Mouse (Mus musculus) megakaryocyte, embryonic 14.5 days (primary cell): ENCODE results near the gene Kdelc2. TPM values are rescaled to one million over a fixed set of nuclear protein-coding genes. Genes with fewer than 3 reads are reported as not detected.

Source experiments
- H3K27me3 ChIP-seq: replicated peaks from 2 replicates; pipeline ENCODE3; 2012; ENCODE audit warnings: inconsistent platforms
- H3K36me3 ChIP-seq: replicated peaks from 2 replicates; pipeline ENCODE3; 2012; ENCODE audit warnings: low read length, inconsistent platforms, mixed read lengths
- H3K4me1 ChIP-seq: 2 replicates; pipeline ENCODE4 v1.6.1; 2012; ENCODE audit warnings: inconsistent platforms
- H3K4me3 ChIP-seq: replicated peaks from 2 replicates; pipeline ENCODE3; 2012; ENCODE audit warnings: moderate library complexity, mild to moderate bottlenecking, inconsistent platforms
- H3K9me3 ChIP-seq: 2 replicates; pipeline ENCODE4 v1.6.1; 2012; ENCODE audit warnings: inconsistent platforms
- FLI1 ChIP-seq: IDR thresholded peaks from 2 replicates; pipeline ENCODE4 v1.6.1; 2012; ENCODE audit warnings: low read length, inconsistent platforms, mixed read lengths
- GATA1 ChIP-seq: IDR thresholded peaks from 3 replicates; pipeline ENCODE4 v1.6.1; 2012; ENCODE audit warnings: mixed read lengths, low read length, inconsistent platforms, borderline replicate concordance
- polyA plus RNA-seq: library from polyadenylated mRNA; stranded (reverse); fragments of >175 nt; gene quantifications from 2 replicates; pipeline ENCODE4 v1.2.3, GENCODE M21; 2012; ENCODE audit warnings: low replicate concordance; ENCODE audit not compliant: insufficient read depth

Gene Kdelc2
- polyA plus RNA-seq, 1 experiment: 0.48 TPM

- Histone ChIP-seq H3K9me3 (no peaks in the 10 kb centered on the region), H3K36me3 (no peaks in the 10 kb centered on the region), H3K4me3 (peak overlapping the region; percentile 50), H3K27me3 (no peaks in the 10 kb centered on the region), H3K4me1 (peaks cover 77% of the 10 kb centered on the region)
- TF ChIP-seq FLI1 (no peak), GATA1 (no peak)
These were observed 2.7 kb upstream of the Kdelc2 start for GRCm38 (mm10) chr9:53381113-53381615.

- TF ChIP-seq FLI1 (no peak), GATA1 (no peak)
- H3K9me3 ChIP-seq: no peaks in the 10 kb centered on the region
- peaks cover 62% of the 10 kb centered on the region for H3K4me1 ChIP-seq
- peak overlapping the region; percentile 99 for H3K4me3 ChIP-seq
- H3K27me3 ChIP-seq: no peaks in the 10 kb centered on the region
- H3K36me3 ChIP-seq: peaks cover 14% of the 10 kb centered on the region
These were observed 1.0 kb downstream of the Kdelc2 start for GRCm38 (mm10) chr9:53384873-53385272.

GRCm38 (mm10) chr9:53387431-53387830 is 3.6 kb downstream of the Kdelc2 start:
- Histone ChIP-seq H3K4me1 (peaks cover 45% of the 10 kb centered on the region), H3K36me3 (peaks cover 37% of the 10 kb centered on the region), H3K9me3 (no peaks in the 10 kb centered on the region), H3K4me3 (no peak overlapping the region), H3K27me3 (no peaks in the 10 kb centered on the region)
- no peak for TF ChIP-seq FLI1
- TF ChIP-seq GATA1: no peak

- Histone ChIP-seq H3K4me3 (no peak overlapping the region), H3K4me1 (peaks cover 38% of the 10 kb centered on the region), H3K36me3 (peaks cover 47% of the 10 kb centered on the region), H3K27me3 (no peaks in the 10 kb centered on the region), H3K9me3 (no peaks in the 10 kb centered on the region)
- TF ChIP-seq GATA1 (no peak), FLI1 (no peak)
These were observed 5.3 kb downstream of the Kdelc2 start for GRCm38 (mm10) chr9:53389109-53389508.

GRCm38 (mm10) chr9:53390136-53390535 is 6.3 kb downstream of the Kdelc2 start:
- Histone ChIP-seq H3K4me1 (peaks cover 29% of the 10 kb centered on the region), H3K36me3 (peaks cover 50% of the 10 kb centered on the region), H3K27me3 (no peaks in the 10 kb centered on the region), H3K9me3 (no peaks in the 10 kb centered on the region), H3K4me3 (no peak overlapping the region)
- TF ChIP-seq GATA1 (no peak), FLI1 (no peak)

- Histone ChIP-seq H3K4me3 (peak overlapping the region; percentile 64), H3K4me1 (peaks cover 25% of the 10 kb centered on the region), H3K27me3 (no peaks in the 10 kb centered on the region), H3K9me3 (no peaks in the 10 kb centered on the region), H3K36me3 (peaks cover 29% of the 10 kb centered on the region)
- no peak for TF ChIP-seq FLI1
These were observed 14.0 kb downstream of the Kdelc2 start for GRCm38 (mm10) chr9:53397685-53398387.

- H3K9me3 ChIP-seq: no peaks in the 10 kb centered on the region
- H3K4me1 ChIP-seq: peaks cover 25% of the 10 kb centered on the region
- no peaks in the 10 kb centered on the region for H3K27me3 ChIP-seq
- TF ChIP-seq GATA1: no peak
- peaks cover 25% of the 10 kb centered on the region for H3K36me3 ChIP-seq
- H3K4me3 ChIP-seq: peak overlapping the region; percentile 64
These were observed 14.5 kb downstream of the Kdelc2 start for GRCm38 (mm10) chr9:53398388-53398700.

- Histone ChIP-seq H3K9me3 (no peaks in the 10 kb centered on the region), H3K27me3 (no peaks in the 10 kb centered on the region), H3K36me3 (peaks cover 20% of the 10 kb centered on the region), H3K4me1 (peaks cover 25% of the 10 kb centered on the region), H3K4me3 (no peak overlapping the region)
- no peak for TF ChIP-seq GATA1
- TF ChIP-seq FLI1: no peak
These were observed 15.7 kb downstream of the Kdelc2 start for GRCm38 (mm10) chr9:53399537-53399936.

GRCm38 (mm10) chr9:53400696-53401095 is 16.9 kb downstream of the Kdelc2 start:
- Histone ChIP-seq H3K36me3 (peaks cover 19% of the 10 kb centered on the region), H3K9me3 (no peaks in the 10 kb centered on the region), H3K27me3 (no peaks in the 10 kb centered on the region), H3K4me1 (peaks cover 37% of the 10 kb centered on the region), H3K4me3 (no peak overlapping the region)
- TF ChIP-seq GATA1: no peak
- TF ChIP-seq FLI1: no peak

- H3K4me1 ChIP-seq: peaks cover 38% of the 10 kb centered on the region
These were observed 17.3 kb downstream of the Kdelc2 start for GRCm38 (mm10) chr9:53401146-53401545.

GRCm38 (mm10) chr9:53402291-53402711 is 18.5 kb downstream of the Kdelc2 start, which contains the start of gene 4930550C14Rik:
TSS of gene 4930550C14Rik (plus strand) at chr9:53402325.
- no peaks in the 10 kb centered on the region for H3K9me3 ChIP-seq
- TF ChIP-seq FLI1 (no peak), GATA1 (no peak)

More at GRCm38 (mm10) chr9:53401146-53401545, 17.3 kb downstream of the Kdelc2 start:
- no peaks in the 10 kb centered on the region for H3K27me3 ChIP-seq
- H3K4me3 ChIP-seq: no peak overlapping the region
- H3K36me3 ChIP-seq: peaks cover 15% of the 10 kb centered on the region
- no peaks in the 10 kb centered on the region for H3K9me3 ChIP-seq
- TF ChIP-seq FLI1 (no peak), GATA1 (no peak)

More at GRCm38 (mm10) chr9:53402291-53402711, 18.5 kb downstream of the Kdelc2 start, which contains the start of gene 4930550C14Rik:
- Histone ChIP-seq H3K4me1 (peaks cover 38% of the 10 kb centered on the region), H3K4me3 (no peak within 1 kb of the TSS), H3K36me3 (peaks cover 11% of the 10 kb centered on the region), H3K27me3 (no peaks in the 10 kb centered on the region)
